Mouse (Mus musculus) midbrain, postnatal 0 days (tissue): ENCODE results near the gene Spock1. TPM values are rescaled to one million over a fixed set of nuclear protein-coding genes. Genes with fewer than 3 reads are reported as not detected.
A peak's percentile ranks its signal among the peaks of the same experiment; 100 is the strongest.

Source experiments
- ATAC-seq: fragments of 200-750 bp; cut with Nextera tagmentation; 2 replicates; pipeline ENCODE4 v1.8.0; 2017; ENCODE audit warnings: moderate number of reproducible peaks, mild to moderate bottlenecking, moderate TSS enrichment, moderate library complexity; ENCODE audit not compliant: low FRiP score
- DNase-seq: peaks from one replicate; pipeline ENCODE4 v3.0.0-alpha.2; 2015; ENCODE audit warnings: low spot score
- H3K27ac ChIP-seq: fragments of 300-500 bp; sonication (generic); 2 replicates; pipeline ENCODE4 v1.5.1; 2014; ENCODE audit warnings: low read depth, mild to moderate bottlenecking, low read length, mixed read lengths
- H3K27me3 ChIP-seq: fragments of 300-500 bp; sonication (generic); 2 replicates; pipeline ENCODE4 v1.6.1; 2014; ENCODE audit warnings: low read length, control low read depth, mixed read lengths; ENCODE audit not compliant: insufficient read depth
- H3K36me3 ChIP-seq: fragments of 300-500 bp; sonication (generic); 2 replicates; pipeline ENCODE4 v1.6.1; 2014; ENCODE audit warnings: low read length, control low read depth, mixed read lengths; ENCODE audit not compliant: insufficient read depth
- H3K4me1 ChIP-seq: fragments of 300-500 bp; sonication (generic); 2 replicates; pipeline ENCODE4 v1.6.1; 2014; ENCODE audit warnings: mild to moderate bottlenecking, control low read depth, antibody characterized with exemption, low read length, mixed read lengths; ENCODE audit not compliant: insufficient read depth
- H3K4me2 ChIP-seq: fragments of 300-500 bp; sonication (generic); 2 replicates; pipeline ENCODE4 v1.6.1; 2014; ENCODE audit warnings: low read depth, mild to moderate bottlenecking, low read length, mixed read lengths; ENCODE audit not compliant: poor library complexity, severe bottlenecking
- H3K4me3 ChIP-seq: fragments of 300-500 bp; sonication (generic); 2 replicates; pipeline ENCODE4 v1.5.1; 2014; ENCODE audit warnings: low read depth, mild to moderate bottlenecking, low read length, moderate library complexity
- H3K9ac ChIP-seq: fragments of 300-500 bp; sonication (generic); replicated peaks from 2 replicates; pipeline ENCODE4 v1.6.1; 2014; ENCODE audit warnings: mild to moderate bottlenecking, low read length, moderate library complexity, mixed read lengths; ENCODE audit not compliant: poor library complexity, severe bottlenecking
- H3K9me3 ChIP-seq: fragments of 300-500 bp; sonication (generic); 2 replicates; pipeline ENCODE4 v1.6.1; 2016; ENCODE audit warnings: low read length, control low read depth
- CTCF ChIP-seq: IDR thresholded peaks from 2 replicates; pipeline ENCODE4 v1.5.1; 2016; ENCODE audit warnings: antibody characterized with exemption, mild to moderate bottlenecking
- WGBS: fragments of 180-500 bp; shearing (Covaris S2); extraction: QIAGEN DNeasy Blood & Tissue Kit; methylation state at CpG from one replicate; pipeline ENCODE4 v1.1.7; 2014; 5-methylcytosine and 5-hydroxymethylcytosine counted together
- polyA plus RNA-seq: library from polyadenylated mRNA; unstranded; fragments of >200 nt; fragmentation: Nextera tagmentation; extraction: Ambion mirVana; gene quantifications from 2 replicates; pipeline ENCODE4 v1.2.1, GENCODE M21; 2015
- total RNA-seq: library from RNA; depleted of rRNA; stranded (reverse); fragments of >200 nt; gene quantifications from 2 replicates; pipeline ENCODE4 v1.2.3, GENCODE M21; 2014

The Spock1 gene
- total and polyA plus RNA-seq, 2 experiments from 2014 or later = 91.5 to 94.8 TPM

DNA sequence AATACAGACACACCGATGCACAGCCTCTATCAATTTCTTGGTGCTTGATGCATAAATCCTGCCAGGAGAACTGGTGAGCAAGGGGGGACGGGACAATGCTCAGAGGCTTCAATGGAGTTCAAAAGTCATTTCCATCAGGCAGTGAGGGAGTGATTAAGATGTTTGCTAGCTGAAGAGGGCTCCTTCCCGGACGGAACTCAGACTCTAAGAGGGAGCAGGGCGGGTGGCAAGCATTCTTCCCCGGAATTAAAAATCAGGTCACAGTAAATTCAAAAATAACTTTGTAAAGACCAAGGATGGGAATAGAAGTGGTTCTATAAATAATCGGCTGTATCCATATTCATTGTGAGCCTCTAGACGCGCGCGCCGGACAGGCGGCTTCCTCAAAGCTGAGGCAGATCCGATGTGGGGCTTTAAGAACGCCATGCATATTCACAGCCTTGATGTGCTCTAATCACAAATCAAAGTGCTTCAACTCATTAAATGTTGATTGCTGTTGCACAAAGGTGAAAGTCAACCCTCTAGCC lies 270.5 kb downstream of the Spock1 start:
- TF ChIP-seq CTCF = no peak
- Histone ChIP-seq H3K27ac (no peak overlapping the region), H3K9me3 (no peaks in the 10 kb centered on the region), H3K27me3 (no peaks in the 10 kb centered on the region; the same call in 1 of the 2 replicates), H3K9ac (no peak overlapping the region), H3K4me2 (0 out of 2 replicates have a peak overlapping the region, but pooled peaks have one; percentile 12), H3K4me1 (peaks cover 9% of the 10 kb centered on the region), H3K36me3 (no peaks in the 10 kb centered on the region), H3K4me3 (no peak overlapping the region)
- ATAC-seq (no peak), DNase-seq (no peak)
- WGBS = 58% methylated on average over 15 of the region's 15 CpGs

GRCm38 (mm10) chr13:57637080-57637572 lies 271.0 kb downstream of the Spock1 start:
- Histone ChIP-seq H3K27me3 (no peaks in the 10 kb centered on the region; the same call in 1 of the 2 replicates), H3K9me3 (no peaks in the 10 kb centered on the region), H3K27ac (no peak overlapping the region), H3K4me2 (0 out of 2 replicates have a peak overlapping the region, but pooled peaks have one; percentile 12), H3K36me3 (no peaks in the 10 kb centered on the region), H3K4me1 (peaks cover 9% of the 10 kb centered on the region), H3K9ac (no peak overlapping the region), H3K4me3 (no peak overlapping the region)
- DNase-seq = no peak
- no peak for TF ChIP-seq CTCF
- ATAC-seq = no peak
- WGBS = 60% methylated on average over 10 of the region's 10 CpGs

- H3K27me3 ChIP-seq = no peaks in the 10 kb centered on the region; the same call in 1 of the 2 replicates
- no peak overlapping the region for H3K9ac ChIP-seq
- no peak overlapping the region for H3K4me3 ChIP-seq
- 49% methylated on average over 10 of the region's 10 CpGs for WGBS
- no peak overlapping the region for H3K27ac ChIP-seq
- peaks cover 9% of the 10 kb centered on the region for H3K4me1 ChIP-seq
- DNase-seq (no peak), ATAC-seq (no peak)
- no peaks in the 10 kb centered on the region for H3K36me3 ChIP-seq
- H3K4me2 ChIP-seq = no peak overlapping the region
- no peaks in the 10 kb centered on the region for H3K9me3 ChIP-seq
- no peak for TF ChIP-seq CTCF
These were observed 271.7 kb downstream of the Spock1 start for GRCm38 (mm10) chr13:57636196-57637015.

GRCm38 (mm10) chr13:57630532-57630931 lies 277.6 kb downstream of the Spock1 start:
- no peak for ATAC-seq
- Histone ChIP-seq H3K27ac (no peak overlapping the region), H3K4me1 (no peaks in the 10 kb centered on the region), H3K9me3 (no peaks in the 10 kb centered on the region), H3K36me3 (no peaks in the 10 kb centered on the region), H3K4me2 (no peak overlapping the region), H3K9ac (no peak overlapping the region), H3K4me3 (no peak overlapping the region), H3K27me3 (no peaks in the 10 kb centered on the region; the same call in 1 of the 2 replicates)
- TF ChIP-seq CTCF = no peak
- no peak for DNase-seq
- 89% methylated on average over 4 of the region's 4 CpGs for WGBS

- no peak for ATAC-seq
- Histone ChIP-seq H3K4me1 (no peaks in the 10 kb centered on the region), H3K9ac (no peak overlapping the region), H3K27me3 (no peaks in the 10 kb centered on the region), H3K36me3 (no peaks in the 10 kb centered on the region), H3K27ac (no peak overlapping the region), H3K9me3 (no peaks in the 10 kb centered on the region), H3K4me2 (no peak overlapping the region), H3K4me3 (no peak overlapping the region)
- TF ChIP-seq CTCF = no peak
- no peak for DNase-seq
- 54% methylated on average over 8 of the region's 8 CpGs for WGBS
These were observed 279.9 kb downstream of the Spock1 start for GRCm38 (mm10) chr13:57628218-57628617.

- ATAC-seq = no peak
- no peak for TF ChIP-seq CTCF
These were observed 281.7 kb downstream of the Spock1 start for GRCm38 (mm10) chr13:57626434-57626833.

More at GRCm38 (mm10) chr13:57626434-57626833, 281.7 kb downstream of the Spock1 start:
- no peak overlapping the region for H3K9ac ChIP-seq
- no peaks in the 10 kb centered on the region for H3K36me3 ChIP-seq
- no peaks in the 10 kb centered on the region for H3K9me3 ChIP-seq
- WGBS = 80% methylated on average over 9 of the region's 9 CpGs
- H3K4me2 ChIP-seq = no peak overlapping the region
- no peak overlapping the region for H3K4me3 ChIP-seq
- no peaks in the 10 kb centered on the region for H3K4me1 ChIP-seq
- no peaks in the 10 kb centered on the region for H3K27me3 ChIP-seq
- H3K27ac ChIP-seq = no peak overlapping the region
- no peak for DNase-seq
